15 mouse cellular contexts compared by ENCODE assay signal in genomic region chr6:22233517-22233916, GRCm38 (mm10). TPM values are rescaled to one million over a fixed set of nuclear protein-coding genes. Genes with fewer than 3 reads are reported as not detected.
"Had no signal": no experiment of that assay in that cellular context is flagged by ENCODE, and none has a peak within 500 bp of the region (broad histone marks: within the 10 kb centered on the region; RNA-seq: fewer than 3 reads in every experiment).

No protein-coding gene starts in this region.

- DNase-seq: kidney, adult 9 months; kidney, postnatal 36 days; left cerebral cortex, postnatal 4 days; lung, adult 18-20 months; lung, postnatal 4 days; right cerebral cortex, postnatal 4 days; thymus, adult 2 months; thymus, postnatal 25 days had no signal

- H3K27ac ChIP-seq: kidney, postnatal 0 days; limb, embryonic 13.5 days; liver, embryonic 14.5 days; midbrain, embryonic 12.5 days; stomach, embryonic 15.5 days had no signal

- H3K4me3 ChIP-seq: limb, embryonic 13.5 days; midbrain, embryonic 12.5 days; stomach, embryonic 15.5 days had no signal

RNA-seq across cellular contexts. Expression of gene Wnt16, which starts 54.5 kb away (rescaled TPM):
- total RNA-seq: liver, adult 2 months; megakaryocyte, adult 5-6 weeks had no signal
